Mouse (Mus musculus) spleen, adult 18-20 months (tissue): ENCODE data around the gene R3hcc1l.

Source experiments
- DNase-seq, 2 experiments: peaks; one replicate each; pipeline ENCODE4 v3.0.0; 2022; ENCODE audit warnings: mixed read lengths in 2 of 2

Gene R3hcc1l

DNA sequence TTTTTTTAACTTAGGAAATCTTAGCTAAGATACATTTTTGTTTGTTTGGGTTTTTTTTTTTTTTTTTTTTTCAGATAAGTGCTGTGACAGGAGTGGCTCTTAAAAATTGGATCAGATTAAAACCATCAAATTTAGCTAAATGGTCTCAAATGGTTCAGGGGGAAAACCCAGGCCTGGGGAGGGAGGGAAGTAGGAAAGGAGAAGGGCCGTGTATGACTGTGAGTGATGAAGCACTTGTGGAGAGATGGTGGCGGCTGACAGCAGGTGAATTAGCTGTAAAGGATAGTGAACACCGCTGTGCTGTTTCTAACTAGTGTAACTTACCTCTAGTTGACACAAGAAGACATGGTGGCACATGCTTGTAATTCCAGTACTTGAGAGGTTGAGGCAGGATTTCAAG lies 40.1 kb downstream of the R3hcc1l start:
- no peak for DNase-seq

DNA sequence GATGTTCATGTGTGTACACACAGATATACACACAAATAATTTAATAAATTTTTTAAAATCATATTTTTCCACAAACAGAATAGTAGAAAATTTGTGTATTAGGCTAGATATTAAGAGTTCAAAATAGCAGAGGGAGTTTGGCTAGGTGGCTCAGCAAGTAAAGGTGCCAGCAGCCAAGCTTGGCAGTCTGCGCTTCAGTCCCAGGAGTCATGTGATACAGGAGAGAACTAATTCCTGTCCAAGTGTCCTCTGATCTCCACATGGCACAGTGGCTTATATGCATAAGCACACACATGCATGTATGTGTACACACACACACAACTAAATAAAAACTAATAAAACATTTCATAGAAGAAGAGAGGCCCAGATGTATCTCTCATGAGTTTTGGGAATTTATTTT lies 43.4 kb downstream of the R3hcc1l start:
- no peak for DNase-seq

GRCm38 (mm10) chr19:42562981-42563380 lies 44.4 kb downstream of the R3hcc1l start:
- no peak for DNase-seq

- no peak for DNase-seq
These were observed 45.2 kb downstream of the R3hcc1l start for GRCm38 (mm10) chr19:42563726-42564270.

DNA sequence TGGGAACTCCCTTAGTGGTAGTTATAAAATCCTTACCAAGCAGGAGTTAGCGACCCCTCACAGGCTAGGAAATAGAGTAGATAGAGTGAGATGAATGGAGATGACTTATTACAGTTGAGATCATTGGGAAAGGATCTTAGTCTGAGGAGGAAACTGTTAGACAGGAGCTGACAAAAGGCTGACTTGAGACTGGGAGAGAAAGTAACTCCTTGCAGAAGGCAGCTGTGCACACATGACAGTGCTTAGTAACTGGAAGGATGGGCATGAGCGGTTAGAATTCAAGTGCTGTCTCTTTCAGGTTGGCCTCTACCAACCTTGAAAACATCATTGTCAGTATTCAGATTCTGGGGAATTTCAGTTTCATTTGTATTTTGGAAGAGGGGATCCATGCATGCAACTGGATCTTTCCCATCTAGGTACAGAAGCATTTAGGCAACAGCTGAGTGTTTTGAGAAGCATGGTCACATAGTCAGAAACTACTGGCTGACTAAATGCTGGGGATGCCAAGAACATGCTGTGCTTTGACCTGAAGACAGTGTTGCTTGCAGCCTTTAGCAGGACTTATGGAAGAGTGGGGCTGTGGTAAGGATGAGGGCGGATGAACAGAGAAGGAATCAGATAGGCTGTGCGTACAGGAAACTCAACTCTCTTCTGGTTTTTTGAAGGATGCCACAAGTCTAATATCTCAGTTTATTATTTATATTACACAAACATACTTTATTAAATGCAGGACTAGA lies 47.9 kb downstream of the R3hcc1l start:
- DNase-seq: no peak

GRCm38 (mm10) chr19:42567020-42567419 lies 48.5 kb downstream of the R3hcc1l start:
- DNase-seq: no peak

- DNase-seq: no peak
These were observed 50.5 kb downstream of the R3hcc1l start for GRCm38 (mm10) chr19:42569076-42569475.

DNA sequence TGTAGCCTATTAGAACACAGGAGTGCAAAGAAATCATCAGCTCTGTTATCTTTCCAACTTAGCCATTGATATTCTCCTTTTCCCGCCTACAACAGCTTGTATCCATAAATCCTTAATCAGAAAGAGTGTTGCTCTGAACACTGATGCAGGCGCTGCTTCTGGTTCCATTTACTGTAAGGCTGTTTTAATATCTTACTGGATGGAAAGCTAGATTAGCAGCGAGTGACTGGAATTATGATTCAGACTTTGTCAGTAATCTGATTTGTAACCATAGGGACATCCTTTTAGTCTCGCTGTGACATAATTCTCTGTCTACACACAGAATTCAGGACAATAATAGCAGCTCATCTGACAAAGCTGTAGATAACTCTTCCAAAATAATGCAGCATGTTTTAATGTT lies 52.7 kb downstream of the R3hcc1l start:
- no peak for DNase-seq

DNA sequence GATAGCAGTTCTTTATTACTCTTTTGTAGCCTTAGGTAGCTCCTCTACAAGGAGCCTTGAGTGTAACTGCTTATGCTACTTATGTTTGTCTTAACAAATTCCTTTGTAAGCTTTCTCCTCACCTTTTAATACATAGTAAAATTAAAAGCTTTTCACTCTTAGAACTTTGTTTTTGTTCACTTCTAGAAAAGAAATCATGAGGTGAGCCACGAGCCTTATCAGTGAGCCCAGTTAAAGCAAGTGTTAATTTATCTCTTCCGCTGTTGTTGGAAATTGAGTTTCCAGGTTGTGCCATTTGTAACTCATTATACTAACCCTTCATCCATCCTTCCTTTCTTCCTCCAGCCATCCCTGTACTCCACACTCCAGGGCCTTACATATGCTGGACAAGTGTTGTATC lies 56.8 kb downstream of the R3hcc1l start:
- no peak for DNase-seq

GRCm38 (mm10) chr19:42576856-42577255 lies 58.3 kb downstream of the R3hcc1l start:
- no peak for DNase-seq

- no peak for DNase-seq
These were observed 60.1 kb downstream of the R3hcc1l start for GRCm38 (mm10) chr19:42578631-42579030.

DNA sequence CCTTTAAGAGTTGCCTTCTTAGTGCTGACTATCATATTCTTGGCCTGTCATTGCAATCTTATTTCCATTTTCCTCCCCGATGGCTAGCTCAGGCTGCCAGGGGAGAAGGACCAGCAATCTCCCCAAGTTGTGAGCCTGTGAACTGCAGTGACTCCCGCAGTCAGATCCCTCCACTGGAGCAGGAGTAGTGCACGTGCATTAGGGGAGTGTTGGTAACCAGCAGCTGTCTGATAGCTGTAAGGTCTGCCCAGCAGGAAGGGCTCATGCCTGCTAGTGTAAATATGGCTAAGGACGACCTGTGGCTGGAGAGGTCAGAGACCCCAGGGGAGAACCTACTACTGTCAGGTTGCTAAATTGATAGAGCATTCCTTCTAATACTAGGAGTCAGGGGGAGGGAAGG lies 62.1 kb downstream of the R3hcc1l start:
- DNase-seq: no peak

DNA sequence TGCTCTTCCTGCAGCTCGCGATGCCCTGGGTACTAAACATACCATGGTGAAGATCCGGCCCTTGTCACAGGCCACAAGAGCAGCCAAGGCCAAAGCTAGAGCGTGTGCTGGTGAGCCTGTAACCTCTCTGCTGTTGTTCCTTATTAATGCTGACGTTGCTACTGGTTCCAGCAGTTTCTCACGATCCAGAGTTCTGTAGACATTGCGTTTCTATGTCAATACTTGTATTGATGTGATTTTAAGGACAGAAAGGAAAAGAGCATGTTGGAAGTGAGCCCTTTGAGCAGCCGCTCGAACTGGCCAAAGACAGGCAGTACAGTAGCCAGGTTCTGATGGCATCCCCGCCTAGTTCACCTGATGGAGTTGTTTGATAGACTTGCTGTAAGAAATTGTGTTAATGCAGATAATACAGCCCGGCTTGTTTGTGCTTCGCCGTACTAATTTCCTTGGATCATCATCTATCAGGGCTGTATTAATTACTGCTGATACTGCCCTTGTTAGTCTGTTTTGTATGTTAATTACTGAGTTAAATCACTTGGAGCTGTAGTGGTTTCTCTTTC lies 64.3 kb downstream of the R3hcc1l start:
- no peak for DNase-seq

- no peak for DNase-seq
These were observed 65.1 kb downstream of the R3hcc1l start for GRCm38 (mm10) chr19:42583677-42584076.

GRCm38 (mm10) chr19:42584188-42584587 lies 65.6 kb downstream of the R3hcc1l start:
- no peak for DNase-seq

- DNase-seq: no peak
These were observed 69.1 kb downstream of the R3hcc1l start for GRCm38 (mm10) chr19:42587704-42588103.

DNA sequence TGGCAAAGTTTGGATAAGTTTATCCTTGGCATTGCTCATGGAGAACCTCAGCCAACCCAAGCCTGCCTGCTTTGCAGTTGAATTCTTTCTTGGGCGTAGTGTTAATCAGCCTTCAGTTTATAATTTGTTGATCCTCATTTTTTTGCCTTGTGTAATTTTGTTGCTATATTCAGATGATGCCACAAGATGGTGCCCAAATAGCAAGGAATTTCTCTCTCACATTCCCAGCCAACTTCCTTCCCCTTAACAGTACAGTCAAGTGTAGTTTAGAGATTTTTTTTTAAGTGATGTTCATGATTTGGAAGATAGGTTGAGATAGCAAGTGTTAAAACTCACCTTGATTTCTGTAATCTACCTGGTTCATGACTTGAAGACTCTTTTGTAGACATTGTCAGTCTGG lies 70.7 kb downstream of the R3hcc1l start:
- DNase-seq: no peak

- no peak for DNase-seq
These were observed 73.0 kb downstream of the R3hcc1l start for GRCm38 (mm10) chr19:42591534-42591933.

- no peak for DNase-seq
These were observed 74.9 kb downstream of the R3hcc1l start for GRCm38 (mm10) chr19:42593456-42593855.

DNA sequence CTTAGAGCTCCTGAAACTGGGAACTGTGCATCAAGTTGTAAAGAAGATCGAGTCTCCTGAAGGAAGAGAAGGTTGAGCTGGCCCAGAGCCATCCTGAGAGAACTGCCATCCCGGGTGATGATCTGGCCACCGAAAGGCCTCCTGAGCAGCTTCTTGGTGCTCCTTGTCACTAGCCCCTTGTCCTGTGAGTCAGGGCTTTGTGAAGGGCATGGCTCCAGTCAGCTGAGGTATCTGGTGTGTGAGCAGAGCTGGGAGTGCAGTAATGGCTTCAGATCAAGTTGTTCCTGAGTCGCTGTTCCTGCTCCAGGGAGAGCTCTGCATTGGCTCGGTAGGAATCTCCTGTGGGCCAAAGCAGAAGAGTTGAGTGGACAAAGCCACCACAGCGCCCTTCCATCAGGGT lies 76.5 kb downstream of the R3hcc1l start:
- DNase-seq: no peak

- no peak for DNase-seq
These were observed 78.7 kb downstream of the R3hcc1l start for GRCm38 (mm10) chr19:42597286-42597685.

DNA sequence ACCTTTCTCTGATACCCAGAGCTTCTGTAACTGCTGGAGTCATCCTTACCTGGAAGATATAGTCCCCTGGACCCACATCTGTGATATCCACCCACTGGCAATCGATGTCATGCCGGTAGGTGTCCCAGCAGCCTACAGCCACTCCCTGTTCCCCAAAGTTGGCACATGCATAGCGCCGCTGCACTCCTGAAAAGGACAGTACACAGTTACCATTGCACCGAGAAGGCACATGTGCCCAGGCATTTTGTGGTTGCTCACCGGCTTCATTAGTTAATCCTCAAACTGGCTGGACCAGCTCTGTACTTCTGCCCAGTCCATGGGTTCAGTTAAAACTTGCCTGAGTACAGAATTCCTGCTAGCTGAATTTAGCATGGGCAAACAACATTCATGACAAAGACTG lies 79.3 kb downstream of the R3hcc1l start:
- no peak for DNase-seq

DNA sequence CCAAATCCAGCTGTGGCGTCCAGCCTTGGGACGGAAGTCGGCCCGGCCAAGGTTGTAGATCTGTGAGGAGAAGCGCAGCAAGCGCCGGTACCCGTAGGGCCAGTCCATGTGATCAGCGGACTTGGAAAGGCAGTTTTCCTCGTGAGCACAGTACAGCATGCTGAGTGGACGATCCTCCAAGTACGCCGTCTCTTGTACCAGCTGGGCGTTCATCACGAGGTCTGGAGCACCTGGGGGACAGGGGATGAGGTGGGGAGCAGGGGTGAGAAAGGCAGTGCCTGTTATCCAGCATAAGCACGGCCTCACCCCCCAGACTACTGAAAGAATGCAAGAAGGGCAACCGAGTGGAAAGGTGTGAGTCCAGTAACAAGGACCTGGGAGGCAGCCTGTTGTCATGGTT lies 81.3 kb downstream of the R3hcc1l start:
- DNase-seq: no peak

- DNase-seq: no peak
These were observed 82.0 kb downstream of the R3hcc1l start for GRCm38 (mm10) chr19:42600591-42600990.

DNA sequence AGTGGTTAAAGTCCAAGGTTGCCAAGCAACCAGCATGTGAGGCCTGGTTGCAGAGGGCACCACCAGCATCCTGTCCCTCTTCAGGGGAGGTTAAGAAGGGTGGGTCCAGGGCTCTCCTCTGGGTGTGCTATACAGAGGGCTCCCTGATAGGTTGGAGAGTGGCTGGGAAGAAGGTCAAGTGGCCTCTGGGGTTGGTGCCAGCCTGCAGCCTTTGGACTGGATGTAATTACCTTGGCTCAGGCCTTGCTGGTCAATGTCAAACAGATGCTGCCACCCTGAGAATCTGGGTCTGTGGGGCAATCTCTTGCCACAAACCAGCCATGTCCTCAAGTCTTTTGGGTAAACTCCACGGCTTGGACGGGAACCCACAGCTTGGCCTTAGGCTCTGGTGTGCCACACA lies 82.9 kb downstream of the R3hcc1l start:
- DNase-seq: no peak
